Mouse (Mus musculus) cerebellum, adult 11-12 months (tissue): ENCODE measurements at regions not wholly inside any gene's neighbourhood (a gene's known extent, or its start where the extent isn't known, plus 50 kb on each side); places are given as distances from the start of the nearest gene placed in this dataset.

ENCODE experiments used
- DNase-seq: peaks from one replicate; pipeline ENCODE4 v3.0.0; 2022

DNA sequence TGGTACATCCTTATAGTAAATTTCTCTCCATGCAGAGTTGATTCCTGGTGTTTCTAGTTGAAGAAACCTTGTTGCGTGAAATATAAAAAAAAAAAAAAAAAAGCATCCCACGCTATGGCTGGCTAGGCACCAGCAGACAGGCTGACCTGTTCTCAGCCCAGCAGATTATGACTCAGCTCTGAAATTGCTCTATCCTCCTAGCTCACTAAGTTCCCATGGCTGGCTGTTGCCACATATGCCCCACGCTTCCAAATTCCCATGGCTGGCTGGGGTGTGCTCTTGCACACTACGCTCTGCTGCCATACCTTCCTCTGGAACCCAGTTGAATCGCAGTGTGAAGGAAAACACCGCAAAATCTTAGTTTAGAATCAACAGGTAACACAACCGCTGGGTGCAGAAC, 270.1 kb downstream of the Mid1ip1 start:
- no peak for DNase-seq

DNA sequence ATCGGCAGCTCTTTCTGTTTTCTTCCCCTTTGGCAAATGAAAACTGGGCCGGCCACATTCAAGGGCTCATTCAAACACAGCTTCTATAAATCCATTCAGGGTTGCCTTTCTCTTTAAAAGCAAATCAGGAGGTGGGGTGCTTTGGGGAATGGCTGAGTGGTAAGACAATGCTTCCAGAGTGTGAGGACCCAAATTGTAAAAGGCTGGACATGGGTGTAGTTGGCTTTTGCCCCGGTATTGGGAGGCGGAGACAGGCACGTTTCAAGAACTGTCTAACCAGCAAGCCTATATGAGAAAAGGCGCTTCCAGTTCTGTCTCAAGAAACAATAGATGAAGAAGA, 277.0 kb downstream of the Mid1ip1 start:
- peak; percentile 1 for DNase-seq

DNA sequence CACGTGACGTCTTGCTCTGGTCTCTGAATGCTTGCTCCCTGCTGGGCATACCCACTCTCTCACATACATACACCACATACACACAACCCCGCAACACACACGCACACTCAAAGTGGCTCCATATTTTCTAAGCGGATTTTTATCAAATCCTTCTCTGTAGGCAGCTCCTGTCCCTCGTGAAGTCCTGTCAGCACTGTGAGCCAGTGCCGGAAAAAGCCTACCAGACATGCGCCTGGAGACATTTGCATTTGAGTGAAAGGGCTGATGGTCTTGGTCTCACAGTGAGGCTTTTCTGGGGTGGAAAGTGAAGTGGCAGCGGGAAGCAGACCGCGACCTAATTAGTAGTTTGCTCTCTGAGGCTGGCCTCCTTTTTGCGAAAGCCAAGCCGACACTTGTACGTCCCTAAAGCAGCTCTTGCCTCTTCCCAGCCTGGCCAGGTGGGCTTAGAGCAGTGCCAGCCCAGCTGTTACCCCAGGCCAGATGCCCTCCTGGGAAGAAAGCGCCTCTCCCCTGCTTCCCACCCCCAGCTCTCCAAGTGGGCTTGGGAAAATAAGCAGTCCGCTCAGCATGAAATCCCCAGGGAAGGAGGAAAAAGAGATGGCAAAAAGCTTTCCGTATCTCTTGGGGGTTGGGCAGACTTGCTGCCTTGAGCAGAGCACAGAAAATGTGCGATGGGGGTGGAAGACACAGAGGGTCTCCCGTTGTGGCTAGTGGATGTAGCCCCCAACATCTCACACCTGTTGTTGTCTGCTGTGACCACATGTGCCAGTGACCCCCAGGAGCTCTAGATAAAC, 277.6 kb downstream of the Mid1ip1 start:
- DNase-seq: peak; percentile 6

DNA sequence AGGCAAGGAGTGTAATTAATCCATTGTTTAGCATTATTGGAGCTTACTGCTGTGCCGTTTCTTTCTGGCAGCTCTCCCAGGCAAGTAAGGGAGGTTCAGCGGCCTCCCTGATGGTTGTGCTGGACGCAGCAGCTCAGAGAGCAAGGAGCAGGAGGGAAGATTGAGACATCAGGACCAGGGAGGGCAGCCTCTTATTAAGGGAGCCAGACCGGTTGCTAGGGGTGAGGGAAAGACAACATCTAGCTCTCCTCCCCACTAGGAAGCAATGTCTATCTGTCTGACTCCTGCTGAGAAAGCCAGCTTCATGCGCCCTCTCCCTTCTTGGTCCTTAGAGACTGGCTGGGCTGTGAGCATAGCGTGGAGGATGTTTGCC, 278.2 kb downstream of the Mid1ip1 start:
- peak; percentile 3 for DNase-seq

DNA sequence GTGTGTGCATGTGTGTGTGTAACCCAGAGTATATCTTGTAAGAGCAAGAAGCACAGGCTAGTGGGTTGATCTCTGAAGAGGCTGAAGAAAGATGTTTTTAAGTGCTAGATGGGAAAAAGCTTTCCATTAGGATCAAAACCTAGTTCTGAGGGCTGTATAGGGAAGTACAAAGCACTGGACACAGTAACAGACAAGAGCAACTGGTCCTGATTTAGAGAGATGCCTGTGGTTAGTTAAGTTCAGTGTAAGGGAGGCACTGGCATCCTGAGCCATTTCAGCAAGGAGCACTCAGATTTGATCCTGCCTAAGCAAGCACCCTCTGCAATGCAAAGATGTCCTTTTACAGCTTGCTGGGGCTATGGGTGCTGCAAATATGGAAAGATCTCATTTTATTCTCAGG, 280.1 kb downstream of the Mid1ip1 start:
- DNase-seq: no peak

DNA sequence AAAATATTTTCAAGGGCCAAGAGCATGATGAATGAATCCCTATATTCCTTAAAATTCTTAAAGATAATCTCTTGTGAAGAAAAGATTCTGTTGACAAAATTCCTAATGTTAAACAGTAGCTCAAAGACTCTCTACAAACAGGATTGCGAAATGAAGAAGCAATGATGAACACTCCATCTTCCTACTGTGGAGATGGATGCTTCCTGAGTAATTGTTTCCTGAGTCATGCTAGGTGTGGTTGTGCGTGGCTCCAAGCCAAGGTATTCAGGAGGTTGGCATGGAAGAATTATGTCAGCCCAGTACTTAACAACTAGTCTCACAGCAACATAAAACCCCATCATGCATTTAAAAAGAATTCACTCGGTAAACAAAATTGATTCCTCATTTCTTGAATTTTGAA, 286.4 kb downstream of the Mid1ip1 start:
- DNase-seq: no peak

DNA sequence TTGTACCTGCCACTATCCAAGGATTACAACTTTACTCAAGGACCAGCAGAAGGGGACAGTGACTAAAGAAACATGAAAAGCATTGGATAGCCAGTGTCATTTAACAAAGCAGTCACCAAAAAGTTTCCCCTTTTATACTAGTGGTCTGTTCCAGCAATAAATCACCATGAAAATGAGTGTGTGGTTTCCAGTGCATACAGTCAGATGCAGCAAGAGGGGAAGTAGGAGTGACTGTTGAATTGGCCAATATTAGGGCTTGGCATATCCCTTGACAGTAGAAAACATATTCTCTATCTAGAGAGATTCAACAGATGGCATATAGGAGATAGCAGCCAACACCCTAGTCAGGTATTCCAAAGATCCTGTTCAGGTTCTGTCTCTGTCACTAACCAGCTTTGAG, 259.8 kb upstream of the H2al1a start:
- DNase-seq: no peak

DNA sequence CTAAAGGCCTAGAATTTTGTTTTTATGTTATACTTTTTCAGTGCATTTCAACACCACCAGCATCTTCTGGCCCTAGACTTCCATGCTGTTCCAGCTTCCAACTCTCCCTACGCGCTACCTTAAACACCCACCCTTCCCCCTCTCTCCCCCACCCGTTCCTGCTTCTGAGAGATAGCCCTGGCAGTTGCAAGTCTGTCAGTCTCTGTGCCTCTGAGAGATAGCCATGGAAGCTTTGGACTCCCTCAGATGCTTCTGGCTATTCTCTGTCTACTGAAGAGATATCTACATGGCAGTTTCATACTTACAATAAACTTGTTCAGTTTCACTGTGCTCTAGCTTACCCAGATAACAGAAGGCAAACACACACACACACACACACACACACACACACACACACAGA, 252.3 kb upstream of the H2al1a start:
- DNase-seq: no peak

DNA sequence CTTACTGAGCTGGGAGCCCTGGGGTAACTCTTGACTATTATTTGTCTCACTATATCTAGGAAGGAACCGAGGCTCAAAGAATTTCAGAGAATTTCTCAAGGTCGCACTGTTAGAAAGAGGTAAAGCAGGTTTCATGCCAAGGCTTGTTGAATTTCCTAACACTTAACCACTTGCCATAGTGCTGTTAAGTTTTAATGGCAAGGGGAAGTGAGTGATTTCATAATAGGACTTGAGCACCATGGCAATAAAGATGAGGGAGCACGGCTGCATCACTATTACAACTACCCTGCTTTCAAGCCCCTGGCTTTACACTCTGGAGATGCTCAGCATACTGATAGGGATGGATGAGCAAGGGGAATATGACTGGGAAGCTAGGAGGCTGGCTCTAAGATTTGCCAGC, 216.9 kb upstream of the H2al1a start:
- DNase-seq: no peak

DNA sequence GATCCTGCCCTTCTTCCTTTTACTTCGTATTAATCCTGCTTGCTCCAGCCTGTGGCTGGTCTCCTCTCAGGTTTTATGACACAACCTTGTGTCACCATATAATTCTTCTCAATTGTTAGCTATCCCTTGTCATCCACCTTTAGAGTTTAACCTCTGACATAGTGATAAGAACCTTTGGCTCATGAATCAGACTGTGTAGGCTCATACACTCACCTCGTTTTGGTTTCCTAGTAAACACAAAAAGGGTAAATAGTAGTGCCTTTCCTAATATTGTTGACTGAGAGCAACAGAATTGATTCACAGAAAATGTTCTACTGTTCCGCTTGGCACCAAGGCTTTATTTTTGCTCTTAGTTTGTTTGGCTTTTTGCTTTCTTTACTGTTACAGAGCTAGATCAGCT, 216.2 kb upstream of the H2al1a start:
- DNase-seq: no peak

DNA sequence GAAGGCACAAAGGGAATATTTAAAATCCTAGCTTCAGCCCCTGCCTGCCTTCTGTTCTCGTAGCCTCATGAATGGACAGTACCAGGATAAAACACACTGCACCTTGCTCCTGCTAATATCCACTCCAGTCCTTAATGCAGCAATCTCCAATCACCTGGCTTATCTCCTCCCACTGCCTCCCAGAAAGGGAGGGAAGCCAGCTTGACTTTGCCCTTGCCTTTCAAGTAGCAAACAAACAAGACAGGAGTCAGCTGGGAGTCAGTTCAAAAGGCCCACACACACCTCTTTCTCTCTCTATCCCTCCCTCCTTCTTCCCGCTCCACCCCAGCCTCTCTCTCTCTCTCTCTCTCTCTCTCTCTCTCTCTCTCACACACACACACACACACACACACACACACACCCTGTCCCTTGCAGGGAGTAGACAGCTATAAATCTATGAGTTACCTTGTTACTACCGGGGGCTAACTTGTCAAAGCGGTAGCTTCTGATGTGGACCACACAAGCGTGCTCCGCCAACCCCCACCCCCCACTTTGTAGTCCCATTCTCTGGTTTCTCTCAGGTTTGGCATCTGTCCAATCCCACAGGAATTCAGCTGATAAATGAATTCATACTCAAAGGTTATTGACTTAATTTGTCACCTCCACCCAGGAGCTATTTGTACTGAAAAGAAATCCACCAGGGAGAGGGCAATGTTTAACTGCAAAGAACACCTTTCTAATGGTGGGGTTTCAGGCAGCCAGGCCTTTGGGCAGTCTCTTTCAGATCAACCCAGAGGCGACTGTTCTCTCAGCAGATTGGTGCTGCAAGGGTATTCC, 212.6 kb upstream of the H2al1a start:
- no peak for DNase-seq

DNA sequence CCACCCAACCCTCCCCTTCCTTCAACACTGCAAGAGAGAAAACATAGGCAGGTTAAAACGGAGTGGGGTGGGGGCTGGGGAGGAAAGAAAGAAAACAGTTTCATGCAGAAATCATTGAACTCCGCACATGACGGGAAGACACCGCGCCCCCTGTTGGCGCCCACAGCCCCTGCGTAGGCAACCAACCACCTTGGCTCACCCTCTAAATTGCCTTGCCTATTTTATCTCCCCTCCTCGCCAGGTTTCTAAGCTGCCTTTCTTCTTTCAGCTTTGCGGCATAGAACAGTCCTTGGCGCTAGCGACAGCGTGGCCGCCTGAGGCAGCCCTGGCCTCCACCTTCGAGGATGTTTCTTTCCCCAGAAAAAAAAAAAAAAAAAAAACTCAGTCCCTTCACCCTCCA, 211.1 kb upstream of the H2al1a start:
- DNase-seq: peak; percentile 3

DNA sequence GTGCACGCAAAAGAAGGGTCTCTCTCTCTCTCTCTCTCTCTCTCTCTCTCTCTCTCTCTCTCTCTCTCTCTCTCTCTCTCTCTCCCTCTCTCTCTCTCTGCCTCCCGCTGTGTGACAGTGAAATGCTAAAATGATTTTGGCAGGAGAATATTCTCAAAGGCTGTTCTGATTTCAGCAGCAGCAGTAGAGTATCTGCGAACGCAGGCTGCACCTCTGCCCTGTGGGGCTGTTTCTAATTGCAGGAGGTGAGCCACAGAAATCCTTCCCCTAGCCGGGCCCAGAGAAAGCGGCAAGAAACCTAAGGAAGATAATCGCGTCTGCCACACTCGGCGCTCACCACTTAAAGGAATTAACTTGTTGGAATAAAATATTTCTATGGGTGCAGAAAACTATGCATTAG, 210.6 kb upstream of the H2al1a start:
- DNase-seq: no peak

DNA sequence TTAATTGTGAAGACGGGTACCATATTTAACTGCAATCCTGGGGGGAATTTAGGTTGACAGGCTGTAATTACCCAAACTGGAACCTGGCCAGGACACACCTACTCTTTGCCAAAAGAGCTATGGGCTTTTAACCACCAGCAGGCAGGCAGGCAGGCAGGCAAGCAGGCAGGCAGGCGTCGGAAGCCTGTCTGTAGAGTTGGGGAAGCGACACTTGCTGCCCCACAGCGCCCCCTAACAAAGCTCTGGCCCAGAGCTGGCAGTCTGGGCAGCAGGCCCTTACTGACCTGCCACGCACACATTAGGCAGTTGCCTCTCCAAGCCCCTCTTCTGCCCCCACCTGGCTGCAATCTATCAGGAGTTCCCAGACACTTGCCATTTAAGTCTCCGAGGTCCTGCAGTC, 208.6 kb upstream of the H2al1a start:
- DNase-seq: peak; percentile 9

DNA sequence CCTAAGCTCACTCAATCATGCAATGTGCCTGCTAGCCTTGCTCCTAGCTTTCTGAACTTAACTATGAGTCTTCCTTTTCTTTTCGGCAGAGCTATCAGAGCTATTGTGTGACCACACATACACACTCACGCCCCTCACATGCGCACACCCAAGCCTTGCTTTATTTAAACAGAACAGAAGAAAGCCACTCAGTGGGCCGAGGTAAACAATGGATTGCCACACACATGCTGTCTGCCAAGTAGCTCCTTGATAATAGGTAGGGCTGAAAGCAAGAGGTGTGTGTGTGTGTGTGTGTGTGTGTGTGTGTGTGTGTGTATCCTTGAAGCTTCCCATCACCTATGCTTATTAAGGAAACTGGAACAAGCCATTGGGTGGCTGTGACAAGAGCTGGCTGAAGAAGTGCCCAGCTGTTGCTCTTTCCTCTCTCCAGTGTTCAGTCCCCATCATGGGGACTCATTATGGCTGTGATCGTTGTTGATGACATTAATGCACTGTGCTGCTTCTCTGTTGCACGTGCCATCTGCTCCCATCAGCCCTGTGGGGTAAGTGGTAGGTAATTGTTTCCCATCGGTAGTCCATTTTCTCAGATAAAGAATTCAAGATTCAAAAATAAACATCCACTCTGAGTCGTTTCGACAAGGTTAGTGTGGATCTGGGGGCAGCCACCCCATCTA, 201.3 kb upstream of the H2al1a start:
- no peak for DNase-seq

DNA sequence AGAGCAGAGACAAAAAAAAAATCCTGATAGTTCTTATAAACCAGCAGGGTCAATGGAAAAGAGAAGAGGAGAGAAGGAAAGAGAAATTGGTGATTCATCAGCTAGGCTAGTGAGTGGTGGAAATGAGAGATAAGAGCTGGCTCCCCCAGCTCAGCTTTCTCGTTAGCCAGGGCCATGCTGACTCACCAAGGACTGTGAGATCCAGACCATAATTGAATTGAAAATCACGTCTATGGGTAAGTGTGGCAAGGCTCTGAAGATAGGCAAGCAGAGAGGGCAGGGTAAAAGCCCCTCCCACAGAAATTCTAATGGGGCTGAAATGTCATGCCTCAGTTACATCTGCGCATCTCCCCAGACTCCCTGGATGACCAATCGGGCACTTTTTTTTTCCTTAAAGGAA, 200.7 kb upstream of the H2al1a start:
- DNase-seq: no peak

DNA sequence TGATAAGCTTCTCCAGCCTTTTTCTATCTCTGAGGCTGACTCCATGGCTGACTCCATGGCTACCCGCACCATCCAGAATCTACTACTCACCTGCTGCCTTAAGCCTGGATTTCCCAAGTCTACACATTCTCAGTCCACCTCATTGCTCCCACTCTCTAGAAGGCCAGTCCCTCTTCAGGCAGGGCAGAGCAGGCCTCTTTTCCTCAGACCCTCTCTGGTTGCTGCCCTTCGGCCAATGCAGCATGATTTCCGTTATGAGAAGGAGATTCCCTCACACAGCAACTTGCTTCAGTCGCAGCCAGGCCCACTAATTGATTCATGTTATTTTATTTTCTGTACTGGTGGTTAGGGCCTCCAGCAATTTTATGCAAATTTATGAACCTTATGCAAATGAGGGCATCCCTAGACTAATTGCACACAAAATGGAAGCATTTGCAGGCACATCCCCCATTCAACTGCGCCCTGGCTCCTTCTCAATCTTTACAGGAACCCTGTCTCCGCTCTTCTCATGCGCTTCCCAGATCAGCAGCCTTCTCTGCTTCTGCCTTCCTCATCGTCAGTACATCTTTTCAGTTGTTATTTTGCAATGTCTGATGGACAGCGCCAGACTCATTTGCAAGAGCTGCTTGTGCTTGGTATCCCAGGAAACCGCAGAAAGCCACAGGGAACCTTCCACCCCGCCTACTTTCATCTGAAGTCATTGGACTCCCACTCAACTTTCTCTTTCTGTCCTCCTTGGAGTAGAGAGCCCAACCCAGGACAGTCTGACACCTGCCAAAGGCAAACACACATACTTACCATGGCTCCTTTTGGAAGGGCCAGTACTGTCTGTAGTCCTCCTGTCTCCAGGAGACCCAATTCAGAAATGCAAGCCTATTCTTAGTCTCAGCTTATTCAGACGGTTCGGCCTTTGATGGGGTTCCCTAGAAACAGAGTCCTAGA, 199.6 kb upstream of the H2al1a start:
- DNase-seq: peak; percentile 8

DNA sequence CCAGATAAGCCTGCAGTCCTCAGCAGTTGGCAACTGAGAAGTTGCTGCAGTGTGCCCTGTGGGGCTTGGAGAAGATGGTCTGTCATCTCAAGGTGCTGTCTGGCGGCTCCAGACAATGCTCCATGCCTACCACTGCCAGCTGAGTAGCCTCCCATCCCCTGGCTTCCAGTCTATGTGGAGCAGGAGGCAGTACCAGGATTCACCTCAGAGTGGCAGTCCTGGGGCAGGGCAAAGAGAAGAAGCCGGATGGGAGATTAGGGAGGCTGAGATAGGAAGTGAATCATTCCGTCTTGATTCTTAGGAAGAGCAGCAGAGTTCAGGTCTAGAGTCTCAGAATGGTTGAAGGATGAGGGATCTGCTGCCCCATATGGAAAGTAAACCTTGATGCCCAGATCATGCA, 198.1 kb upstream of the H2al1a start:
- DNase-seq: no peak

DNA sequence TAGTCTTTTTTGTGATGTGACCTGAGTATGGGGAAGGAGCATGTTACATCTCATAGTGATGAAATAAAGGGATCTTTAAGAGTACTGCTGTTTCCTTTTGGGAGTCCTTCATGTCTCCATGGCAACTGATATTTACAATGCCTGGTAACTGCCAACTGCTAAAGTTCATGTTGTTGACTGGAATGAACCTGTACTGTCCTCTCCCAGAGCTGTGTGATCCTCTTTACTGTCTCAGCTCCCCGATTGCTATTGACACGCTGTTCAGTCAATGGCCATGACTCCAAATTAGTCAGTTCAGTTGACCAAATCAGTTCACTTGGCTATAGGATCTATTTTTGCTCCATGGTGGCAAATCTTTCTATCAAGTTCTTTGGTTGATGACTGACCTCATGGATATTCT, 167.8 kb upstream of the H2al1a start:
- DNase-seq: no peak

DNA sequence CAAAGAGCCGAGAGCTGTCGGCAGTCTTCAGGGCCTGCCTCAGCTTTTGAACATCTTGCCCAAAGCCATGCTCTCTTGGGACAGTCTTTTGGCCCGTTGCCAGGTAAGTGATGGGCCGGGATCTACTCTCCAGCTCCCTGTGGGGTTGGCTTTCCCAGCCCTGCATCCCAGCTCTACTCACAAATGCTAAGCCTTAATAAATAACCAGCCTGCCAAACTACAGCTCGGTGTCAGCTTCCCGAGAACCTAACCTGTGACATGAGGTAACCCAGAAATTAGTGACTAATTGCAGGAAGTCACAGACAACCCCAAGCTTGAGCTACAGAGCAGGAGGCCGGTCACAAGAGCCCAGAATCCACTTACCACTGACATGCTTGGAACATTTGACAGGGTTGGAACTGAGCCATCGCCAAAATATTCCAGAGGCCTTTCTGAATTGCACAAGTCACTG, 159.1 kb upstream of the H2al1a start:
- peak; percentile 27 for DNase-seq

DNA sequence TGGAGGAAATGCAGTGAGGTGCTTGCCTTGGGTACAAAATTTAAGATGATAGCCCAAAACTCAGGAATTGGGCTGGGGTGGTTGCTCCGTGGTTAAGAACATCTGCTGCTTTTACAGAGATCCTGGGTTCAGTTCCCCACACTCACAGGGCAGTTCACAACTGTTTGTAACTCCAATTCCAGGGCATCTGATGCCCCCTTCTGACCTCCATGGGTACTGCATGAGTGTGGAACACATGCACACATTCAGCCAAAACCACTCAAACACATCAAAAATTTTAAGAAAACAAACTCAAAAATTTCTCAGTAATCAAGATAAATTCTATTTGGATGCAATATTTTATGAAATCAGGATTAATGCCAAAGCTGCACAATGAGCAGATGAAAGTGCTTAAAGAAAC, 157.8 kb upstream of the H2al1a start:
- no peak for DNase-seq

DNA sequence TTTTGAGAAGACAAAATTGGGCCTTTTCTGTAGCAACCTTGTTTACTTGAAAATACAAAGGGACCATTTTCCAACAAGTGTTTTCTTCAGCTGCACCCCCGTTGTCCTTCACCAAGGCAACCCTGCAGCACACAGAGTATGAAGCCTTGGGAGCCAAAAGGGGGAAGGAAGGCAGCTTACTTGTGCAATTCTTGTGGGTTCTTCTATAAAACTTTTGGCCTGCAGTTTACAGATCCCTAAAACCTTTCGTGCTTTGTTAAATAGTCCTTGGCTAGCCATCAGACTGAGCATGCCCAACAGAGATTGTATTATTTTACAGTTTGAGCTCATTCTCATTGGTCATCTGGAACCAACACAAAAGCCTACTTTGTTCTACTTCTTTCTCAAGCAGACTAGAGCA, 140.6 kb upstream of the H2al1a start:
- DNase-seq: peak; percentile 10

DNA sequence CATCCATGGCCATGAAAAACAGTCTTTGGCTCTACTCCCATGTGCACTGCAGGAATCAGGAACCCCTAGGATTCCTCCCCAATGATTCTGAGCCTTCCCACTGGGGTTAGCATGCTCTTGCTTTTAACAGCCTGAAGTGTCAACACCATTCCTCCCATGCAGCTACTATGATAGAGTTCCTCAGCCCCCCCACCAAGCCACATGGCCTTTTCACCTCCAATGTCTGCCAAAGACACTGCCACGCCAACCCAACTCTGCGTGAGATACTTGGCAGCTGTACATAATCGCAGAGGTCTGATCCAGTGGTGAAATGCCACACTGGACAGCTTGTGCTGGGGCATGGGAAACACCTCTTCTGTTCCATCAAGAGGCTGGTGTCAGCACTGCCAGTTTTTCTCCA, 128.6 kb upstream of the H2al1a start:
- no peak for DNase-seq
